Mouse (Mus musculus) spleen, adult 12 weeks (tissue): ENCODE data around the gene Iqsec1.

Experiments
- DNase-seq: peaks from one replicate; pipeline ENCODE4 v3.0.0; 2022; ENCODE audit warnings: low spot score

Iqsec1 gene

DNA sequence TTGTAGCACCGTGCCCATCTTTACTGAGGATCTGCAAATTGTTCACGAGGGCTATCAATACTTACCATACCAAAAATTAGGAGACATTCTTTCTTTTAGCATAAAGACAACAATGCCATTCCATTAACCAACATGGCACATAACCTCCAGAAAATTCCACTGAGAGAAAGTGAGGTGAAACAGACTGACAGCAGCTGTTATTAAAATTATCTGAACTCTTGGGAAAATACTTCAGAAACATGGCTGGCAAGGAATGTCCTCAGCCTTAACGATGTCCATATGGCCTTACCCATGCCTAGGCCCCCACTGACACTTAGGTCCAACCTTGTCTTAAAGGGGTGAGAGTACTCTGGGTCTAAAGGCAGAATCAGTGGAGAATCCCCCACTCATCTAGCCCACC lies 260.7 kb downstream of the Iqsec1 start:
- no peak for DNase-seq

DNA sequence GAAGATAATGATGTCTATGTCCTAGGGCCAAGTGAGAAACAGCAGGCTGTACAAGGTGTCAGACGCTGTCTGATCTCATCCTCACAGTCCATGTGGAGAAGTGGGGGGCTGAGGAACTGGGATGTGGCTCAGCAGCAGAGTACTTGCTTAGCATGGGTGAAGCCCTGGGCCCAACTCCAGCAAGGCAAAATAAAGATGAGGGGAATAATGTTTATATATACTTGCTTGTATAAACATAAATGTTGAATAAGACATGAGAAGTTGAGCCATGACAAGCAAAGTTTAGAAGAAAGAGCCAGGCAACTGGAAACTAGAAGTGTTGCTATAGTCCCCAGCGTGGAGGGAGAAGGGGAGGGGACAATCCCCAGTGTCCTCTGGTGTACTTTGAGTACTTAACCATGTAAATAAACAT lies 261.8 kb downstream of the Iqsec1 start:
- DNase-seq: no peak

DNA sequence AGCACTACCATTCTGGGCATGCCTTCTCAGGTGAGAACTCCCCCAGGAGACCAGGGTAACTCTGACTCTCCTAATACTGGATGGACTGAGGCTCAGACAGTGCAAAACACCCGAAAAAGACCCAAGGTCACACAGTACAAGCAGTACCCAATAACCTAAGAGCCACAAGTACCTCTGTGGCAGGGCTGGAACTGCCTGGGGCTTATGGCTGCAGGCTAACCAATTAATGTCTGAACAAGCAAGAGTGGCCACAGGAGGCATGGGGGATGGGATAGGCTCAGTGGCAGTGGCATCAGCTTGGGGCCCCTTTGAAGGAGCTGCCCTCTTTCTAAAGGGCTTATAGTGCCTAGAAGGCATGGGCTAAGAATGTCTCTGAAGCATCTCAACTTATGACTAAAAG lies 263.0 kb downstream of the Iqsec1 start:
- no peak for DNase-seq

DNA sequence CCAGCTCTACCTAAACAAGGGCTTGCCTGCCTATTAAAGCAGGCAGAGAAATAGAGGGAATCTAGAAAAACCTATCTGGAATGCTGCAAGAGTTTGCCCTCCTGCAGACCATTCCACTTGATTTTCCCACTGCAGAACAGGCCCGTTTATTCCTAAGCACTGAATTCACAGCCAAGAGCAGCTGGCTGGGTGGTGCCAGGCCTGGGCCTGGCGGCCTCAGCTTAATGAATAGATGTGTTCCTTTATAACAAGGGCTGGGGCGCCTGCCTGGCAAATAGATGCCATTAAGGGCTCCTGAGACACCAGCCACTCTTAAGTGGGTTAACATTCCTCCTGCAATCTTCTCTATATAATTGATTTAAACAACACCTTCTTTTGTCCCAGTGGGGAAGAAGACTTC lies 265.5 kb downstream of the Iqsec1 start:
- no peak for DNase-seq

DNA sequence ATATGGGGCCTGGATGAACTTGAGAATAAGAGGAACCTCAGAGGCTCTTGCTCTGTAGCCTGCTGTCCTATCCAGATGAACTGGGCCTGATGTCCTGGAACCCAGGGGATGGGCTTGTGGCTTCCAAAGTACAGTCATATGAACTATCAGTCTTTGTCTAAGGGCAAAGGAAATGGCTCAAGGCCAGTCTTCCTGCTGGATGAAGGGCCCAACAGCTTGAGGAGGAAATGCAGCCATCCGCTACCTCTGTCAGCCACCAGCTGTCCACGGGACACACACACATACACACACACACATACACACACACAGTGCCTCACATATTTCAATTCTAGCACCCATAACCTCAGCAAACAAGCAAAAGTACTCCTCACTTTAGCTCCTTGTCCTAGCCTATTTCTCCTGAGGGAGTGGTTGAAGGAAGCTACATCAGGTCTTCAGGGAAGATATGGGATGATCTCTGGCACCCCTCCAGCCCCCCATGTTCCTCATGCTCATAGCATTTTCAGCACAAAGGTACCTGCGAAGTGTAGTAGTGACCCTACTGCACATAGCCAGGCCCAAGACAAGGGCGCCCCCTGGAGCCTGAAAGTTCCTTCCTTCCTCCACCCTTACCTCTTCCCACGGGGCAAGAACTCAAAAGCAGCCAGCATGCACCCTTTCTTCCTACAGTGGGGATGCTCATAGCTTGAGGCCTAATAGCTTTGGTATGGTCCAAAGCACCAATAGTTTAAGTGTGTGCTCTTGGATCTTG lies 267.3 kb downstream of the Iqsec1 start:
- peak; percentile 65 for DNase-seq

DNA sequence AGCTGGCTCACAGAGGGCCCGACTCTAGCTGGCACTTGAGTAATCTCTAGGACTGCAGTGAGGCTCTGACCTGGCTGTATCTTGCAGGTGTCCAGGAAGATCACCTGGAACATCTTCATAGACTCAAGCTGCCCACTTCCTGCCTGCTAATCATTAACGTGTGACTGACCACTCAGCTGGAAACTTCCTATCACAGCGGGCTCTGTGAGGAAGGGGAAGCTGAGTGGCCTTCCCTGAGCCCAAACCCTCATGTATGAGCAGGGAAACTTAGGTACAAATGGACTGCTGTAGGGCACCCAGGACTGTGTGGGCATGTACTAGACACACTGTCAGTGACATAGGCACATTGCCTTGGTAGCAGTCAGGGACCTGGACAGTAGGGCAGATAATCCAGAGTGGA lies 268.3 kb downstream of the Iqsec1 start:
- no peak for DNase-seq

DNA sequence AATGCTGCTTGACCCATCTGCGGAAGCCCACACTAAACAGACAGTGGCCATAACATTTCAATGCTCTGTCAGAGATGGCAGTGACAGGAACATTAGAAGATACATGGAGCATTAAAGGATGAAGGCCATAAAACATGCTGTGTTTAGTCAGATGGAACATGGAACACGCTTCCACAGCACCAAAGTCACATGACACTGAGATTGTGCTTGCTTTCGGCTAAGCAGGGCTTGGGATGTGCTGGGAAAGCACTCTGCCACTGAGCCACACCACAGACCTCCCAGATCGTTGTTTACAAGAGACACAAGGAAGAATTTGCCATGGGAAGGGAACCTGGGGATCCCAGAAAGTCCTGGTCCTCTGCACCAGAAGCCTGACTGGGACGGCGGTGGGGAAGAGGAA lies 269.1 kb downstream of the Iqsec1 start:
- DNase-seq: no peak

DNA sequence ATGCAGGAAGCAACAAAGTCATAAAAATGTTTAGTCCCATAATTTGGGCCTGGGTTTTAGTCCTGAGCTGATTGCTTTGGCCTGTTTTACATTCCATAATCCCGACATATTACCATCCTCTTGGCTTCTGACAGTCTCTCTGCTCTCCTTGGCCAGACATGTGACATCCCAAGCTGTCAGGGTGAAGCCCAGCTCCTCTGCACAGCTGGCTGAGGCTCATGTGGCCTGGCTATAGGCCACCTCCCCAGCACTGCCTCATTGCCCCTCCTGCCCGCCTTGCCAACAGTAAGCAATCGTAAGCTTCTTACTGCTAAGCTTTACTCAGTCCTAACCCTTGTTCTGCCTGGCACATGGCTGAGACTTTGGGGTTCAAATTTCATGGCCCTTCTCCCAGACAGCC lies 270.0 kb downstream of the Iqsec1 start:
- no peak for DNase-seq

DNA sequence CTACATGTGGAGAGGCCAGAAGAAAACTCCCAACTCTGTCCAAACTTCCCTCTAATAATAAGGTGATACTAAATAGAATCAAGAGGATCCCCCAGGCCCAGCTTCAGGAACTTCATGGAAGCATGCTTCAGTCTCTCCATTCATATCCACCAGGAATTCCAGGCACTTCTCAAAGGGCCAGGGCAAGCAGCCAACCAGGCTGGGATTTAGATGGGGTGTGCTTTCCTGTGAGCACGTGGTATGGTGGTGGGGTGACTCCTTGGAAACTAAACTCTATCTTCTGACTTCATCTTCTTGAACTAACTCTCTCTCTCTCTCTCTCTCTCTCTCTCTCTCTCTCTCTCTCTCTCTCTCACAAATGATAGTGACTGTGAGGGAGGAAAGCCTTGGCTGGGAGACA lies 270.8 kb downstream of the Iqsec1 start:
- no peak for DNase-seq

DNA sequence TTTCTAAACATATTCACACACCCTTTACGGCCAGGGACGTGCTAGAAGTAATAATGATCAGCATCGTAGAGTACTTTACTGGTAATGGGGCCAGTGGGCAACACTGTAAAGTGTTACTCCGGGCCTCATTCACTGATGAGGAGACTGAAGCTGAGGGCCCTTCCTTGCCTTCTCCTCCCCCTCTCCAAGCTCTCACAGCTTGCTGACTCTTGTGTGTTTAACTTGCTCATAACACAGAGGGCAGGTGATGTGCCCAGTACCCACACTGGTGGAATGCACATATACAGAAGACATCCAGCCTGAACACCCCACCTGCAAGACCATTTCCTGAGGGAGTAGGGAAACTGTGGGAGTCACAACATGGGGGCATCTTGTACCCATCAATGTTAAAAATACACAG lies 271.6 kb downstream of the Iqsec1 start:
- no peak for DNase-seq

DNA sequence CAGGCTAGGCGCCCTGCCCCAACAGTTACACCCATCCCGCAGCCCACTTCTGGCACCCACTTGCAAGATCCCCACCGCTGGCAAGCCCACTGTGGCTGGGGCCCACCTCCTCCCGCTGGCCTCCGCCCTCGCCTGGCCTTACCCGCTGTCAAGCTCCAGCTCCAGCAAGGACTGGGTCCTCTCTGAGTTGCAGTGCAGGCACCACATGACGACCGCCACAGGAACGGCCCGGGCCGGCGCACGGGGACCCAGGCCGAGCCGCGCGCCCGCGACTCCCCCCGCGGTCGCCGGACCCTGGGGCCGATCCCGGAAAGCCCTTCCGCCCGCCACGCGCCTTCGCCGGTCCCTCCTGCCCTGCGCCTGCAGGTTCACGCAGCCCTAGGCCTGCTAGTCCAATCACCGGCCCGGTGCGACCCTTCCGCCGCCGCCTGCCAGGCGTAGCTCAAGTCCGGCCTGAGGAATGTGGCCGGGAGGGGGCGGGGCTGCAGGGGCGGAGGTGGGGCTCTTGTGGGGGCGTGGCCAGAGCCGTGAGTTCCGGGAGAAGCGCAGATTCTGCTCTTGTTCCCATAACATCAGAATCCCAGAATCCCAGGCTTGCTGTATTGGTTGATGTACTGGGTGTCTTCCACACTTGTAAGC lies 272.3 kb downstream of the Iqsec1 start:
- DNase-seq: peak; percentile 67

DNA sequence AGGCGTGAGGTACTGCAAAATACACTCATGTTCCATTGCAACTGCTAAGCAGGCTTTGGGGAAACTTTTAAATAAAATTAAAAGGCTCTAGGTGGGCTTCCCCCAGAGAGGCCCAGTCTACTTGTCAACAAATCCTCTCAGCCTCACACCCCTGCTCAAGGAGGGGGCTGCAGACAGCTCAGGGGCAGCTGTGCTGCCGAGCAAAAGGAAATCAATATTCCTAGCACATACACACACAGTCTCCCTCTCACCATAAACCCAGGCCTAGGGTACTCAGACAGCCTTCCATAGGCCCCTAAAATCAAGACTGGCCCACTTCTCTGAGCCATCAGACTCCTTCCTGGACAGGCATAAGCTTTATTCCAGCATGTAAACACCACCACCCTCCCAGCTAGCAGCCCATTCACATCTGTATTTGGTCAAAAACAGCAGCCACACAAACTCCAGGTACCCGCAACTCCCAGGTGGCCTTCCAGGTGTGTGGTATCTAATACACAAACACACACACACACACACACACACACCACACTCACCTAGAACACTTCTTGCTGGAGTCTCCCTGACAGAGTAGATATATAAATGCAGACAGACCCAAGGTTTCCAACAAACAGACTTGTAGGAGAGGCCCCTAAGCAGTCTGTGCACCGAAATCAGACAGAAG lies 273.1 kb downstream of the Iqsec1 start:
- DNase-seq: no peak

DNA sequence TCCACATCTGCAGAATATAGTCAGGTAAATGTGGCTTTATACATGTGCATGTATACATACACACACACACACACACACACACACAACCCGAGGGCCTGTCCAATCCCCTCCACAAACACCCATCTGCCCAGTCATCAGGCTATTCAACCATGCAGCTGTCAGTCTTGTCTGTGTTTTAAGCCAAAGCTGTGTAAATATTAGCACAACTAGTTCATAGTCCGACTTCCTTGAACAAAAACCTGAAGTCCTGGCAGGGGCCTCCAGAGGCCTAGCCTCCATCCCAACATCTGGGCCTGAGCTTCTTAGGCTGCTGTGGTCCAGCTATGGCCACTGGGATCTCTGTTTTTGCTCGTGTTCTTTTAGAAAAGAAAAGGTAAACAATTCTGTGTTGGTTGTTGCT lies 274.8 kb downstream of the Iqsec1 start:
- DNase-seq: no peak

DNA sequence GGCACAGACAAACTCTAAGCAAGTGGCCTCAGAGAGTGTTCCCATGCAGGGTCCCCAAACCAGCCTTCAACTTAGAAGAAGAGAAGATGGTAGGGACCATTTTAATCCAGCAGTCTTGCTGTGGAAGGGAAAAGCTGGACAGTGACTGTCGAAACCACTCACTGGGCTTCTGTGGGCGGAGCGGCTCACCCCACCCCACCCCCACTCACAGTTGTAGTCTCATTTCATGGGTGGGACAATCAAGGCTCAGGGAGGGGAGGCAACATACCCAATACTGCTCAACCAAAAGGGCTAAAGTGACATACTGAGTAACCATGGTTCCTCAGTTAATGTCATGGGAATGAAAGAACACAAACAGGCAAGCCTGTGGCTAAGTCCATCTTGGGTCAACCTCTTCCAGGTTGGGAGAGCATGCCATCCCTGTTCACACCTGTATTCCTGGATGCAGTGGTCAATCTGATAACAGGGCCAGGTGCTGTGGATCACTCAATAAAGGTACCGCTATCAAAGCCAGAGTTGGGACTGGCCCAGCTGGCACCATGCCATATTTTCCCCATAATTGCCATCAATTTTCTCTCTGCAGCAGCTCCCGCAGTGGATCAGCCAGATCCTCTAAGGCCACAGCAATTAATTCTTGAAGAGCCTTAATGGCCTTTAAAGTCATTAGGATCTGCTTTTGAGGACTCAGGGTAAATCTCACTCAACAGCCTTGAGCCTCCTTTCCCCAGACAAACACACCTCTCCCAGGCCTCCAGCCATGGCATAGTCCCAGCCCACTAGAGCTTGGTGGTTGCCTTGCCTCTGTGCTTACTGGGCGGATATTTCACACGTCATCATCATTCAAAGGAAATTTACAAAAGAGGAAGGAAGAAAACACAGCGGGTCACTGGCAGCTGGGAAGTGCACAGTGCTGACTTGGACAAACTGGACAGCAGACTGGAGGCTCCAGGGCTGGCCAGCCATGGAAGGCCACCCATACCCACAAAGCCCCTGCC lies 275.7 kb downstream of the Iqsec1 start:
- DNase-seq: no peak

DNA sequence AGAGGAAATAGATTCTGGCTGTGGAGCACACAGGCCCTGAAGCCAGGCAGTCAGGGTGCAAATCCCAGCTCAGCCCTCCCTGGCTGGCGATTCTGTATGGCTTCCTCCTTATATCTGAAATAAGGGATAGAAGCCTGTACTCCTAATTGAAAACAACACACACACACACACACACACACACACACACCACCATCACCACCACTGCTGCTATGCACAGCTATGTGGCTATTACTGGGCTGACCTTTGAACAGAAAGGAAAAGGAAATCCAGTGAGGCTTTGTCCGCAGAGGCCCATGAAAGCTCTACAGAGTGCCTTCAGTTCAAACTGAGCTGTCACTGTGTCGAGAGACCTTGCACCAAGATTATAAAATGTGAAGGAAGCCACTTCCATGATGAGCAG lies 276.4 kb downstream of the Iqsec1 start:
- DNase-seq: no peak

DNA sequence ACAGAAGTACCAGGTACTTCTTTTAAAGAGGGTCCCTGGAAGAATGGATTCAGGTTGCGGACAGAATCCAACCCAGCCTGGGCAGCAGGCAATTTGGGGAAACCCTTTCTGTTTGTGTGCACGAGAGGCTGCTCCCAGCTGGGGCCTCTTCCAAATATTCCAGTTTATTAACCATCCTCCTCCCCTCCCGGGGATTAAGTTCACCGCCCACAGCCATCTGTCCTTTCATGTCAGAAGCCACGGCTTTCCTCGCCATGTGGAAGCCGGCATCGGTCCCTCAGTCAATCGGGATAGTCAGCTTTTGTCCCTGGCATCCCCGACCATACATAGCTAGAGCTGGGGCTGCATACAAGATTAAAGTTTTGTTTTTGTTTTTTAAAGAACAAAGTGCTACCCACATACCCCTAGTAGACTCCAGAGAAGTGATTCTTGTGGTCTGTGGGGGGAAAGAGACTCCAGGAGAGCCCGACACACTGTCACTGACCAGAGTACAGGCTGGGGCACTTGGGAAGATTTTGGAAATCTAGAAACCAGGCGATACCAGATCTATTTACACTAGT lies 276.9 kb downstream of the Iqsec1 start:
- DNase-seq: no peak

DNA sequence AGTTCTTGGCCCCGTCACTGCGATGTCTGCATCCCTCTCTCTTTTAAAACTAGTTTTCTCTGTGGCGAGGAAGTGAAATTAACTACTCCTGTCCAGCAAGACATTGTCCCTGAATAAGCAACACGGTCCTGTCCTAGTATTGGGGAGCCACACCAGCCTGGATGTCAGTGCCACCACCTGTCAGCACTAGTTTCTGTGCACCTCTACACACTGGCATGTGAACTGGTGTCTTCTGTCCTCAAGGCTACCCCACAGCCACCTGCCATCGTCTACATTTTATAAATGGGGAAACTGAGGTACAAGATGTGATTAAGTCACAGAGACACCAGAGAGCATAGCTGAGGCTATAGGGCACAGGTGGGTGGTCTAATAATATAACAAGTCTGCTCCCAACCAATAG lies 277.7 kb downstream of the Iqsec1 start:
- DNase-seq: no peak

DNA sequence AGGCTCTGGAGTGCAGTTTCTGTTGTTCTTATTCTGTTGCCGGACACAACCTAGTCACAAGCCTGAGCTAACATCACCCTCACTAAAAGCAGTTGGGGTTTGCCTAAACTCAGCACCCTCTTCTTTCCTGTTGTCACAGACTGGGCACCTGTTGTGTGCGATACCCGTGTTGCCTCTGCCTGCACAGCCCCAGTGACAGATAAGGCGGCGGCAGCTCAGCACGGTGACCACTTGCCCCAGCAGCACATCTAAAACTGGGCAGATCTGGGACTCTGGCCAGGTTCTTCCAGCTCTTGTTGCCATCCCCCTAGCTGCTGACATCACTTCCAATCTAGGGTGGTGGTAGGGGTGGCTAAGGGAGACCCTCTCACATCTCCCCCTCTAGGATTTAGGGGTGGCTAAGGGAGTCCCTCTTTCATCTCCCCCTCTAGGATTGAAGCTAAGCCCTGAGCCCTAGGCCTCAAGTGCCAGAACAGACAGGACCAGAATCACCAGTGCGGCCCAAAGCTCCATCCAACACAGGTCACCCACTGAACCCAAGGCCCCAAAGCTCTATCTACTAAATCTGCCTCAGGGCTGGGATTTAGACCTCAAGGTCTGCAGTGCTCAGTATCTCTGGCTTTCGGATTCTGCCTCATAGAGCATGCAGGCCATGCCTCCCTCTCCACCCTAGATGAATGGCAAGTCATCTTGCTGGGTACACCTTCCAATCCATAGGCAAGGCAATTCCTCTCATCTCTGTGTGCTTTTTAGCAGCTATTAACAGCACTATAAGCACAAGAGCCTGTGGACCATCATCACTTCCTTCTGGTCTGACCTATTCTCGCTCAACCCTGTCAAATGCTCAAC lies 278.3 kb downstream of the Iqsec1 start:
- DNase-seq: peak; percentile 78

DNA sequence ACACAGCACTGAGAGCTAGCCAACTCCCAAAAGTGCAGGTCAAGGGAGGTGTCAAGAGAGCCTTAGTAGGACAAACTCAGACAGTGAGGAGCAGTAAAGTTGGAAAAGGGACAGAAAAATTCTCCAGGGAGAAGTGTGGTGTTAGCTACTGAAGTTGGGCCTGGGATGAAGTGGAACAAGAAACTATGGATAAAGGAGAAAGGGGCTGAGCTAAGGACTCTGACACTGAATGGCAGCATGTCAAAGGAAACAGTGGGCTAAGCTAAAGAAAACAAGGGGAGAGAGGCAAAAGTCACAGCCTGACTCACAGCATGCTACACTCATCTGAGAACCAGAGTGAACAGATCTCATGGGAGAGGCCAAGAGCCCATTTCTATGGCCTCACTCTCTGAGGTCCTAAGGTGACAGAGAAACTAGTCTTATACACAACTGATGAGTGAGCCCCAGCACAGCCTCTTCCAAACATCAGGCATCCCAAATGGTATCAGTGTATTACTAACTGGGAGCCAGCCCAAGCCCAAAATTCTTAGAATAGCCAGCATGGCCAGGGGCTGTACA lies 280.3 kb downstream of the Iqsec1 start:
- DNase-seq: no peak

DNA sequence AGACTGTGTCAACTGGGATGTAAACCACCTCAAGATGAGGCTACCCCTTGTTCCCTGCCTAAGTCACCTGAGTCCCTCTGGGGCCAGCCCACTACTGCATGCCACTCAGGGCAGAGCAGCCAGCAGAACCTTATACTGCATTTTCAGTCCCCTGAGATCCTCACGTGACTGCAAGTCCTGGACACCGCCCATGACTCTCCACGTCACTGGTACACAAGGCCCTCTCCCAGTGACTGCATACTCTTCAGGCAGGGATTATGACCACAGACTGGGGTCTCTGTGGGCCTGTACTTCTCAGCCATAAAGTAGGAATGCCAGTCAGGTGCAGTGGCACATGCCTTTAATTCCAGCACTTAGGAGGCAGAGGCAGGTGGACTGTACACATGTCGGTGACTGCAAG lies 281.3 kb downstream of the Iqsec1 start:
- peak; percentile 62 for DNase-seq

DNA sequence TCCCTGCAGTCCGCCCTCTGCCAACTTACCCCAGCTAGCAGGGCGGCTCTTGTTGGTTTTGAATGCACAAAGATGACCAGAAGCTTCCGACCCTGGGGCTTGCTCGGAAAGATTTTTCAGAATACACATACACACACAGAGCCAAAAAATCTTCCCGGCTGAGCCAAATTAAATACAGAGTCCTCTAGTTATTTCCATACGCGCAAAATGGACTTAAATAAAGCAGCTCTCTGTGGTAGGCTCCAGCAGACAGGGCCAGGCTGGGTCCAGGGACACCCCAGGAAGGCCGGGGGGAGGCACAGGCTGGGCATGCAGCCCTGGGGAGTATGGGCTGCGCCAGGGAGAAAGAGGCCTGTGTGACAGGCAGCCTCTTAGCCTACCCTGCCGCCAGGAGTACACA lies 282.0 kb downstream of the Iqsec1 start:
- DNase-seq: no peak
